Mouse (Mus musculus): ENCODE results near the gene Parg.

DNA sequence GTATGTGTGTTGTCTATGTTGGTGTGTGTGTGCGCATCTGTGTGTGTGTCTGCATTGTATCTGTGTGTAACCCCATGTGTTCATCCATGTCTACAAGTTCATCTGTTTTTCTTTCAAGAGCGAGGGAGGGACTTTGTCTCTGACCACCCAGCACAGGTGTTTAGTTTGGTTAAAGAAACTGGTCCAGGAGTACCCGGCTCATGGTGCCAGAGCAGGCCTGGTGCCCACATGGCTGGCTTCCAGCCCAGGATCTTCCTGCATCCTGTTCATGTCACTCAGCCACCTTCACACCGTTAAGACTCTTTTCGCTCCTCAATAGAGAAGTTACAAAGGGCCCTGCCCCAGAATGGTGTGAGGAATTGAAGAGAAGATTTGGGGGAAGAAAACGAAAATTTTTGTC lies 134.3 kb downstream of the Parg start:
- TF ChIP-seq POLR2A (IDR thresholded peaks at IDR 0.05; ENCODE audit: borderline replicate concordance, insufficient read depth, low read length) (no peak), CTCF (IDR thresholded peaks at IDR 0.05; ENCODE audit: borderline replicate concordance, insufficient read depth, low read depth, low read length) (no peak)
